Mouse (Mus musculus) cerebellum, postnatal 25 days (tissue): ENCODE measurements around the gene Ntng1.
"Not testable (repeated sequence)": the region's sequence is repeated elsewhere in the genome, so short reads cannot be mapped to it uniquely, and the experiment has no call there.

Source experiments
- DNase-seq, 2 experiments: peaks; one replicate each; pipeline ENCODE4 v3.0.0; 2021; ENCODE audit warnings: mixed read lengths in 2 of 2

The Ntng1 gene

DNA sequence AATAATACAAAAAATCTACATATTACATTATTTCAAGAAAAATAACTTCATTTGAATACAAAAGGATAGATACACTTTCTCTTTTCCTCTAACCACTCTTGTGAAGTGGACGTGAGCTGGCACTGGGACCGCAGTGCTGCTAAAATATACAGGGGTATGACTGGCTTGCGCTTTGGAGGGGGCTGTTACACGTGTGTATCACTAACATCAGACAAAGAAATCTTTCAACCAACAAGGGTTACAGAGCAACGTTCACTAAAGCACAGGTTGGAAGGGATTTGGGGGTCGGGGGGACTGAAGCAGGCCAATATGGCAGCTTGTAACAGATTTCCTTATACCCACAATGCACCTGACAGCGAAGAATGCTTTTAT is 361.9 kb downstream of the Ntng1 start:
- DNase-seq, result no peak

GRCm38 (mm10) chr3:109775200-109775599 is 368.6 kb downstream of the Ntng1 start:
- no peak for DNase-seq

- no peak for DNase-seq
Observed at GRCm38 (mm10) chr3:109772120-109772519, 371.7 kb downstream of the Ntng1 start.

- DNase-seq, result no peak
Observed at GRCm38 (mm10) chr3:109766939-109767338, 376.9 kb downstream of the Ntng1 start.

DNA sequence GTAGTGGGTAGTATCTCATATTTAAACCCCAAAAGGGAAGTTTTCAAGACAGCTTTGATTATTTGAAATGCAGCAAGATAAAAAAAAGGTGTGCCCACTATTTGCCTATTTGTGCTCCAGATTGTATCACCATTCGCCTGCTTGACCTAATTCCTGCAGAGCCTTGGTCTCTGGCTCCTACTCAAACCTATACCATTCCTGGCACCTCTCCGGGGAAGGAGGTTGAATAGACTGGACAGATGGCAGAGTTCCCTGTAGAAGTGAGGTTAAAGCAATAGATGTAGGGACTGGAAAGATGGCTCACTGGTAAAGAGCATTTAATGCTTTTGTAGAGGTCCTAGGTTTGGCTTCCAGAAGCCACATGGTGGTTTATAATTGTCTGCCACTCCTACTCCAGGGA is 378.2 kb downstream of the Ntng1 start:
- peak; percentile 72 to 84 for DNase-seq

GRCm38 (mm10) chr3:109765141-109765540 is 378.7 kb downstream of the Ntng1 start:
- DNase-seq, result no peak

DNA sequence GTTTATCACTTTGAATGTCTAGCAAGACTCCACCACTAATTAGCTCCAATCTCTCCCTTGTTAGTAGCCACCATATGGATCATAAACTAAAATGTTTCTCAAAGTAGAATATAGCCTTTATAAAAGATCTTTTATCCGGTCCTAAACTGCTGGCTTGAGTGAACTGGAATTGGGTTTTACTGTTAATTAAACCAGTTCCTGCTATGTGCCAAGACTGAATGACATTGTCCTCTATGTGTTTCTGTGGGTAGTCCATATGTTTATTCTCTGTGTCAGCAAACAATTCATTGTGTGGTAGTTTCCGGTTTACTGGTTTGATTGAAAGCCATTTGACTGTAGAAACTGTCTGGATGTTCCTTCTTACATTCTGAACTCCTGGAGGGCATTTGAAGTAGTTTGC is 387.4 kb downstream of the Ntng1 start:
- DNase-seq, result no peak

DNA sequence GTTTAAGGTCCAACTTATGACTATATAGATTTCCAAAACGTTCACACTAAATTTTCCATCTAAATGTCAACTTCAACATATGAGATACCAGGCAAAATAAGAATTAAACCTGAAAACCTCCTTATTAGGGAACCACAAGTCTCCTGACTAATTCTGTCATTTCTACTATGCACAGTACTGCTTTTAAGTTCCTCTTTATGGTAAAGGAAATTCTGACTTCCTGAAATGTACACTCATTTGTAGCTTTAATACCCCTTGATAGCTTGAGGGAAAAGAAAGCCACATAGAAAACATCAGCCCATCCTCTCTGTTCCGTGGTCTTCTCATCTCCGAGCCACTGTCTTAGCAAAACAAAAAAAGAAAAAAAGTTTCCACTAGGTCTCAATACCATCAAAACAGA is 396.2 kb downstream of the Ntng1 start:
- not testable (repeated sequence) for DNase-seq

- peak in 1 of 2 experiments; percentile 28 for DNase-seq
Observed at GRCm38 (mm10) chr3:109740466-109741102, 403.2 kb downstream of the Ntng1 start.

GRCm38 (mm10) chr3:109732327-109733182 is 411.3 kb downstream of the Ntng1 start:
- DNase-seq, result peak; percentile 29 to 47

- DNase-seq, result no peak
Observed at GRCm38 (mm10) chr3:109731592-109732230, 412.1 kb downstream of the Ntng1 start.
